Mouse (Mus musculus): ENCODE results near the gene Cpm. TPM values are rescaled to one million over a fixed set of nuclear protein-coding genes. Genes with fewer than 3 reads are reported as not detected.

Gene Cpm
- polyA plus RNA-seq, 2 experiments, result 24.4 to 41.6 TPM

DNA sequence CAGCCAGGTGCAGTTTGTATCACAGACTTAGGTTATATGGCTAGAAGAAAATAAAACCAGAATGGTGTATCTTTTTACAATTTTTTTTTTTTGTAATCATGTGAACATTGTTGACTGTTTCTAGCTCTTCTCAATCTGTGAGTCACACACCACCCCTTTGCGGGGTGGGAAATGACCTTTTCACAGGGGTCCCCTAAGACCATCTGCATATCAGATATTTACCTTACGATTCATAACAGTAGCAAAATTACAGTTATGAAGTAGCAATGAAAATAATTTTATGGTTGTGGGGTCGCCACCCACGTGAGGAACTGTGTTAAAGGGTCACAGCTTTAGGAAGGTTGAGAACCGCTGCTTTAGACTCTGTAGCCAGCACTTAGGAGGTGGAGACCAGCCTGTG, 41.5 kb downstream of the Cpm start:
- no peak for TF ChIP-seq POLR2A (IDR thresholded peaks at IDR 0.05; ENCODE audit: borderline replicate concordance, extremely low read depth, insufficient read depth, insufficient read length)
- no peaks in the 10 kb centered on the region for H3K36me3 ChIP-seq (ENCODE audit: control insufficient read depth, insufficient read depth, low read length)
- no peak overlapping the region for H3K9ac ChIP-seq (ENCODE audit: low read depth, low read length, severe bottlenecking)
- H3K4me1 ChIP-seq (ENCODE audit: control insufficient read depth, insufficient read depth, low read length), result peaks cover 22% of the 10 kb centered on the region
- H3K27me3 ChIP-seq (ENCODE audit: control insufficient read depth, insufficient read depth, low read length), result no peaks in the 10 kb centered on the region
- ATAC-seq (ENCODE audit: low FRiP score, low read depth) (no peak), DNase-seq (ENCODE audit: low spot score) (no peak)
- H3K4me3 ChIP-seq (replicated peaks; ENCODE audit: low read length), result no peak overlapping the region
- no peaks in the 10 kb centered on the region for H3K9me3 ChIP-seq (ENCODE audit: control insufficient read depth, low read length)
- WGBS, result 66% methylated on average over 5 of the region's 5 CpGs
- no peak overlapping the region for H3K27ac ChIP-seq (replicated peaks; ENCODE audit: low read depth, low read length)
- no peak overlapping the region for H3K4me2 ChIP-seq (replicated peaks; ENCODE audit: low read depth, low read length, severe bottlenecking)

- Histone ChIP-seq H3K9ac (ENCODE audit: low read depth, low read length, severe bottlenecking) (no peak overlapping the region), H3K36me3 (ENCODE audit: control insufficient read depth, insufficient read depth, low read length) (no peaks in the 10 kb centered on the region), H3K27ac (replicated peaks; ENCODE audit: low read depth, low read length) (no peak overlapping the region), H3K4me3 (replicated peaks; ENCODE audit: low read length) (no peak overlapping the region), H3K4me1 (ENCODE audit: control insufficient read depth, insufficient read depth, low read length) (peaks cover 22% of the 10 kb centered on the region), H3K4me2 (replicated peaks; ENCODE audit: low read depth, low read length, severe bottlenecking) (no peak overlapping the region), H3K9me3 (ENCODE audit: control insufficient read depth, low read length) (no peaks in the 10 kb centered on the region), H3K27me3 (ENCODE audit: control insufficient read depth, insufficient read depth, low read length) (no peaks in the 10 kb centered on the region)
- 87% methylated on average over 9 of the region's 9 CpGs for WGBS
- no peak for ATAC-seq (ENCODE audit: low FRiP score, low read depth)
- no peak for DNase-seq (ENCODE audit: low spot score)
- TF ChIP-seq POLR2A (IDR thresholded peaks at IDR 0.05; ENCODE audit: borderline replicate concordance, extremely low read depth, insufficient read depth, insufficient read length), result no peak
Observed at GRCm38 (mm10) chr10:117671266-117671665, 42.0 kb downstream of the Cpm start.

- Histone ChIP-seq H3K4me2 (replicated peaks; ENCODE audit: low read depth, low read length, severe bottlenecking) (no peak overlapping the region), H3K9ac (ENCODE audit: low read depth, low read length, severe bottlenecking) (no peak overlapping the region), H3K4me1 (ENCODE audit: control insufficient read depth, insufficient read depth, low read length) (peaks cover 25% of the 10 kb centered on the region), H3K9me3 (ENCODE audit: control insufficient read depth, low read length) (no peaks in the 10 kb centered on the region), H3K36me3 (ENCODE audit: control insufficient read depth, insufficient read depth, low read length) (no peaks in the 10 kb centered on the region), H3K27ac (replicated peaks; ENCODE audit: low read depth, low read length) (no peak overlapping the region), H3K27me3 (ENCODE audit: control insufficient read depth, insufficient read depth, low read length) (no peaks in the 10 kb centered on the region), H3K4me3 (replicated peaks; ENCODE audit: low read length) (no peak overlapping the region)
- 83% methylated on average over 13 of the region's 13 CpGs for WGBS
- no peak for TF ChIP-seq POLR2A (IDR thresholded peaks at IDR 0.05; ENCODE audit: borderline replicate concordance, extremely low read depth, insufficient read depth, insufficient read length)
- DNase-seq (ENCODE audit: low spot score) (no peak), ATAC-seq (ENCODE audit: low FRiP score, low read depth) (no peak)
Observed at GRCm38 (mm10) chr10:117671930-117672666, 42.8 kb downstream of the Cpm start.

GRCm38 (mm10) chr10:117672693-117673092, 43.4 kb downstream of the Cpm start:
- DNase-seq (ENCODE audit: low spot score), result peak; percentile 37
- no peak for ATAC-seq (ENCODE audit: low FRiP score, low read depth)
- 32% methylated on average over 7 of the region's 7 CpGs for WGBS
- TF ChIP-seq POLR2A (IDR thresholded peaks at IDR 0.05; ENCODE audit: borderline replicate concordance, extremely low read depth, insufficient read depth, insufficient read length), result no peak
- Histone ChIP-seq H3K36me3 (ENCODE audit: control insufficient read depth, insufficient read depth, low read length) (no peaks in the 10 kb centered on the region), H3K27ac (replicated peaks; ENCODE audit: low read depth, low read length) (no peak overlapping the region), H3K27me3 (ENCODE audit: control insufficient read depth, insufficient read depth, low read length) (no peaks in the 10 kb centered on the region), H3K4me2 (replicated peaks; ENCODE audit: low read depth, low read length, severe bottlenecking) (no peak overlapping the region), H3K4me1 (ENCODE audit: control insufficient read depth, insufficient read depth, low read length) (peaks cover 25% of the 10 kb centered on the region), H3K4me3 (replicated peaks; ENCODE audit: low read length) (no peak overlapping the region), H3K9me3 (ENCODE audit: control insufficient read depth, low read length) (no peaks in the 10 kb centered on the region), H3K9ac (ENCODE audit: low read depth, low read length, severe bottlenecking) (no peak overlapping the region)

GRCm38 (mm10) chr10:117673913-117674312, 44.6 kb downstream of the Cpm start:
- no peak for TF ChIP-seq POLR2A (IDR thresholded peaks at IDR 0.05; ENCODE audit: borderline replicate concordance, extremely low read depth, insufficient read depth, insufficient read length)
- DNase-seq (ENCODE audit: low spot score) (no peak), ATAC-seq (ENCODE audit: low FRiP score, low read depth) (no peak)
- Histone ChIP-seq H3K4me1 (ENCODE audit: control insufficient read depth, insufficient read depth, low read length) (peaks cover 20% of the 10 kb centered on the region), H3K4me3 (replicated peaks; ENCODE audit: low read length) (no peak overlapping the region), H3K4me2 (replicated peaks; ENCODE audit: low read depth, low read length, severe bottlenecking) (no peak overlapping the region), H3K36me3 (ENCODE audit: control insufficient read depth, insufficient read depth, low read length) (no peaks in the 10 kb centered on the region), H3K27me3 (ENCODE audit: control insufficient read depth, insufficient read depth, low read length) (no peaks in the 10 kb centered on the region), H3K9ac (ENCODE audit: low read depth, low read length, severe bottlenecking) (no peak overlapping the region), H3K27ac (replicated peaks; ENCODE audit: low read depth, low read length) (no peak overlapping the region), H3K9me3 (ENCODE audit: control insufficient read depth, low read length) (no peaks in the 10 kb centered on the region)
- WGBS, result 92% methylated on average over 1 of the region's 1 CpGs
